Mouse (Mus musculus) heart, adult 2 months (tissue): ENCODE data around the gene Sox13.

Experiments
- CTCF ChIP-seq: fragments of 200-600 bp; IDR thresholded peaks from 2 replicates; pipeline ENCODE4 v1.8.1; 2022; ENCODE audit warnings: antibody characterized with exemption, mild to moderate bottlenecking, moderate library complexity
- EP300 ChIP-seq: fragments of 200-500 bp; IDR thresholded peaks from 2 replicates; pipeline ENCODE4 v1.6.1; 2011; ENCODE audit warnings: low read depth, low read length, control low read depth; ENCODE audit not compliant: insufficient read depth
- POLR2A ChIP-seq: fragments of 200-500 bp; IDR thresholded peaks from 2 replicates; pipeline ENCODE4 v1.6.1; 2011; ENCODE audit warnings: mild to moderate bottlenecking, low read depth, low read length, control low read depth; ENCODE audit not compliant: insufficient read depth

DNA sequence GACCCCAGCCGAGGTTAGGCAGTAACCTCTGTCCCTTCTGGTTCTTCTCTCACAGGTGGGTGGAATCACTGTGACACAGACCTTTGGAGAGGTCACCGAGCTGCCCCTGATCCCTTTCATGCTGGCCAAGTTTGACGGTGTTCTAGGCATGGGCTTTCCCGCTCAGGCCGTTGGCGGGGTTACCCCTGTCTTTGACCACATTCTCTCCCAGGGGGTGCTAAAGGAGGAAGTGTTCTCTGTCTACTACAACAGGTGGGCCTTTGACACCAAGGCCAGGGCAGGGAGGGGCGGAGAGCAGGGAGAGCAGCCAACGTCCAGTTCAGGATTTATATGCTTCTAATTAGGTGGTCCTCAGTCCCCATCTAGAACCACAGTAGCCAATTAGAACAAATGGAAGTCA is 67.8 kb downstream of the Sox13 start:
- TF ChIP-seq CTCF (no peak), POLR2A (no peak), EP300 (no peak)
